Mouse (Mus musculus) central nervous system, embryonic 11.5 days (tissue): Measurements from ENCODE around the gene Fat4. TPM values are rescaled to one million over a fixed set of nuclear protein-coding genes. Genes with fewer than 3 reads are reported as not detected.

Experiments used
- polyA plus RNA-seq: library from polyadenylated mRNA; depleted of rRNA; stranded (reverse); fragments of >200 nt; gene quantifications from 2 replicates; pipeline ENCODE4 v1.2.3, GENCODE M21; 2012; rRNA removed

The Fat4 gene
- 13.0 and 18.4 TPM in 2 replicates for polyA plus RNA-seq

GRCm38 (mm10) chr3:38886890-38887355, at the start of gene Fat4:
Gene Fat4 (plus strand): TSS chr3:38886940.

